Mouse (Mus musculus) cerebellum, adult 2 months (tissue): ENCODE measurements around the gene Rfx3. TPM values are rescaled to one million over a fixed set of nuclear protein-coding genes. Genes with fewer than 3 reads are reported as not detected.

Experiments
- DNase-seq, 2 experiments: peaks; one replicate each; pipeline ENCODE4 v3.0.0; 2021
- H3K27ac ChIP-seq: fragments of 200-500 bp; 2 replicates; pipeline ENCODE4 v1.5.1; 2012; ENCODE audit warnings: low read length, control low read depth, inconsistent platforms; ENCODE audit not compliant: insufficient read depth
- H3K27me3 ChIP-seq: fragments of 200-500 bp; 2 replicates; pipeline ENCODE4 v1.6.1; 2012; ENCODE audit warnings: inconsistent platforms, mild to moderate bottlenecking, low read length, moderate library complexity; ENCODE audit not compliant: control insufficient read depth, insufficient read depth
- H3K4me1 ChIP-seq: fragments of 200-500 bp; 2 replicates; pipeline ENCODE4 v1.6.1; 2011; ENCODE audit warnings: low read length; ENCODE audit not compliant: control insufficient read depth, insufficient read depth
- H3K4me3 ChIP-seq: fragments of 200-500 bp; replicated peaks from 2 replicates; pipeline ENCODE3; 2011; ENCODE audit warnings: mild to moderate bottlenecking, low read depth, low read length, control low read depth; ENCODE audit not compliant: insufficient read depth
- CTCF ChIP-seq: fragments of 200-500 bp; IDR thresholded peaks from 2 replicates; pipeline ENCODE4 v1.5.1; 2011; ENCODE audit warnings: low read depth, mild to moderate bottlenecking, control low read depth, low read length, moderate library complexity, borderline replicate concordance; ENCODE audit not compliant: insufficient read depth
- POLR2A ChIP-seq: fragments of 200-500 bp; IDR thresholded peaks from 2 replicates; pipeline ENCODE4 v1.6.1; 2011; ENCODE audit warnings: low read length, control low read depth, borderline replicate concordance; ENCODE audit not compliant: insufficient read depth
- WGBS: fragments of 180-500 bp; shearing (Covaris S2); methylation state at CpG from one replicate; pipeline ENCODE4 v1.1.7; 2018; 5-methylcytosine and 5-hydroxymethylcytosine counted together
- polyA plus RNA-seq: library from polyadenylated mRNA; depleted of rRNA; stranded (reverse); fragments of >200 nt; gene quantifications from 2 replicates; pipeline ENCODE4 v1.2.3, GENCODE M21; 2012

The Rfx3 gene
- polyA plus RNA-seq, 1 experiment: 7.8 TPM

GRCm38 (mm10) chr19:27847055-27847454, 163.9 kb downstream of the Rfx3 start:
- DNase-seq: no peak
- Histone ChIP-seq H3K27me3 (no peaks in the 10 kb centered on the region), H3K4me3 (no peak overlapping the region), H3K27ac (no peak overlapping the region), H3K4me1 (no peaks in the 10 kb centered on the region)
- WGBS: 59% methylated on average over 4 of the region's 4 CpGs
- no peak for TF ChIP-seq POLR2A
- no peak for TF ChIP-seq CTCF

- TF ChIP-seq POLR2A (no peak), CTCF (no peak)
- DNase-seq: peak in 1 of 2 experiments; percentile 52
- Histone ChIP-seq H3K4me3 (no peak overlapping the region), H3K27me3 (no peaks in the 10 kb centered on the region), H3K27ac (no peak overlapping the region), H3K4me1 (no peaks in the 10 kb centered on the region)
- 35% methylated on average over 3 of the region's 3 CpGs for WGBS
These were observed 172.3 kb downstream of the Rfx3 start for GRCm38 (mm10) chr19:27838635-27839034.

- Histone ChIP-seq H3K4me3 (no peak overlapping the region), H3K27me3 (no peaks in the 10 kb centered on the region), H3K27ac (no peak overlapping the region), H3K4me1 (no peaks in the 10 kb centered on the region)
- 55% methylated on average over 4 of the region's 4 CpGs for WGBS
- TF ChIP-seq POLR2A (no peak), CTCF (no peak)
- DNase-seq: peak in 1 of 2 experiments; percentile 8
These were observed 172.9 kb downstream of the Rfx3 start for GRCm38 (mm10) chr19:27838041-27838440.

- TF ChIP-seq CTCF (no peak), POLR2A (no peak)
- WGBS: 92% methylated on average over 1 of the region's 1 CpGs
- Histone ChIP-seq H3K4me1 (no peaks in the 10 kb centered on the region), H3K4me3 (no peak overlapping the region), H3K27me3 (no peaks in the 10 kb centered on the region), H3K27ac (no peak overlapping the region)
- DNase-seq: no peak
These were observed 178.5 kb downstream of the Rfx3 start for GRCm38 (mm10) chr19:27832448-27832847.

- H3K27me3 ChIP-seq: no peaks in the 10 kb centered on the region
- H3K4me1 ChIP-seq: no peaks in the 10 kb centered on the region
- DNase-seq: peak in 1 of 2 experiments; percentile 14
- no peak overlapping the region for H3K4me3 ChIP-seq
- no peak for TF ChIP-seq POLR2A
- no peak for TF ChIP-seq CTCF
- 54% methylated on average over 1 of the region's 1 CpGs for WGBS
- no peak overlapping the region for H3K27ac ChIP-seq
These were observed 182.7 kb downstream of the Rfx3 start for GRCm38 (mm10) chr19:27828316-27828715.

GRCm38 (mm10) chr19:27817661-27818060, 193.3 kb downstream of the Rfx3 start:
- H3K4me3 ChIP-seq: no peak overlapping the region
- no peaks in the 10 kb centered on the region for H3K4me1 ChIP-seq
- H3K27me3 ChIP-seq: no peaks in the 10 kb centered on the region
- TF ChIP-seq POLR2A: no peak
- TF ChIP-seq CTCF: no peak
- H3K27ac ChIP-seq: no peak overlapping the region
- no peak for DNase-seq

- H3K4me1 ChIP-seq: no peaks in the 10 kb centered on the region
- DNase-seq: peak; percentile 23 to 32
- TF ChIP-seq POLR2A (no peak), CTCF (peak; percentile 63)
- no peak overlapping the region for H3K27ac ChIP-seq
- H3K27me3 ChIP-seq: no peaks in the 10 kb centered on the region
- H3K4me3 ChIP-seq: no peak overlapping the region
- WGBS: 66% methylated on average over 4 of the region's 4 CpGs
These were observed 230.9 kb downstream of the Rfx3 start for GRCm38 (mm10) chr19:27780030-27780429.

GRCm38 (mm10) chr19:27770716-27771265, 240.2 kb downstream of the Rfx3 start:
- no peak overlapping the region for H3K27ac ChIP-seq
- H3K4me1 ChIP-seq: 0 out of 2 replicates have a peak, but pooled peaks cover 2% of the 10 kb centered on the region
- 72% methylated on average over 8 of the region's 8 CpGs for WGBS
- TF ChIP-seq CTCF (no peak), POLR2A (no peak)
- no peak overlapping the region for H3K4me3 ChIP-seq
- no peaks in the 10 kb centered on the region for H3K27me3 ChIP-seq
- DNase-seq: no peak

- DNase-seq: peak in 1 of 2 experiments; percentile 6
- H3K27me3 ChIP-seq: no peaks in the 10 kb centered on the region
- no peak overlapping the region for H3K27ac ChIP-seq
- H3K4me3 ChIP-seq: no peak overlapping the region
- TF ChIP-seq CTCF (no peak), POLR2A (no peak)
- H3K4me1 ChIP-seq: 0 out of 2 replicates have a peak, but pooled peaks cover 2% of the 10 kb centered on the region
- 16% methylated on average over 17 of the region's 17 CpGs for WGBS
These were observed 242.5 kb downstream of the Rfx3 start for GRCm38 (mm10) chr19:27768444-27768843.
